Mouse (Mus musculus) forebrain, embryonic 13.5 days (tissue): ENCODE results near the gene Hoxb1. TPM values are rescaled to one million over a fixed set of nuclear protein-coding genes. Genes with fewer than 3 reads are reported as not detected.

Experiments used
- ATAC-seq: fragments of 200-750 bp; cut with Nextera tagmentation; 2 replicates; pipeline ENCODE4 v1.8.0; 2017
- H3K27ac ChIP-seq: fragments of 300-500 bp; sonication (generic); 2 replicates; pipeline ENCODE4 v1.5.1; 2015; ENCODE audit warnings: inconsistent platforms, mild to moderate bottlenecking, moderate library complexity
- H3K27me3 ChIP-seq: fragments of 300-500 bp; sonication (generic); 2 replicates; pipeline ENCODE4 v1.6.1; 2015; ENCODE audit warnings: mild to moderate bottlenecking, inconsistent platforms
- H3K36me3 ChIP-seq: fragments of 300-500 bp; sonication (generic); 2 replicates; pipeline ENCODE4 v1.6.1; 2015; ENCODE audit warnings: mild to moderate bottlenecking, inconsistent platforms; ENCODE audit not compliant: poor library complexity, severe bottlenecking
- H3K4me1 ChIP-seq: fragments of 300-500 bp; sonication (generic); 2 replicates; pipeline ENCODE4 v1.6.1; 2015; ENCODE audit warnings: inconsistent platforms
- H3K4me2 ChIP-seq: fragments of 300-500 bp; sonication (generic); 2 replicates; pipeline ENCODE4 v1.6.1; 2015; ENCODE audit warnings: inconsistent platforms, mild to moderate bottlenecking, moderate library complexity
- H3K4me3 ChIP-seq: fragments of 300-500 bp; sonication (generic); 2 replicates; pipeline ENCODE4 v1.5.1; 2015; ENCODE audit warnings: mild to moderate bottlenecking, inconsistent platforms
- H3K9ac ChIP-seq: fragments of 300-500 bp; sonication (generic); 2 replicates; pipeline ENCODE4 v1.6.1; 2015; ENCODE audit warnings: mild to moderate bottlenecking, inconsistent platforms
- H3K9me3 ChIP-seq: fragments of 300-500 bp; sonication (generic); replicated peaks from 2 replicates; pipeline ENCODE4 v1.6.1; 2016; ENCODE audit warnings: inconsistent platforms
- WGBS: fragments of 180-500 bp; shearing (Covaris S2); methylation state at CpG from one replicate; pipeline ENCODE4 v1.1.7; 2015; 5-methylcytosine and 5-hydroxymethylcytosine counted together
- polyA plus RNA-seq: library from polyadenylated mRNA; unstranded; fragments of >200 nt; fragmentation: Nextera tagmentation; extraction: Ambion mirVana; gene quantifications from 2 replicates; pipeline ENCODE4 v1.2.1, GENCODE M21; 2015

Gene Hoxb1
- polyA plus RNA-seq, 1 experiment from 2014 or later: not detected

DNA sequence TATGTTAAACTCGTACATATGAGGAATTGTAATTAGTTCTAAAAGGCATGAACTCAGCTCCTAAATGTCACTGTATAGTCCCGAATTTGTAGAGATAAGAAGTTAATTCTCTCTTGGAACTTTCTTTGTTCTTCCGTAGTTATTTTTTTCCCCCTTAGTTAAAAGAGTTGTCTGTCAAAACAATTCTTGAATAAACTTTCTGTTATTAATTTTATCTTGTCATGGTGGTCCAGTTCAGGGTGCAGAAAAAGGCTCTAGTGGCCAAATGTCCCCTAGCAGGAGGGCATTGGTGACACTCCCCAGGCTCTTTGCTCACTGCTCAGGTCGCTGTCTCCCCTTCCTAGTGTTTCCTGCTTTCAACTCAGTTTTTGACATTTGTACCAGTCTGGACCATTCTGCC lies 17.8 kb upstream of the Hoxb1 start:
- Histone ChIP-seq H3K9ac (no peak overlapping the region), H3K9me3 (no peaks in the 10 kb centered on the region), H3K36me3 (no peaks in the 10 kb centered on the region), H3K27me3 (peaks cover 98% of the 10 kb centered on the region), H3K27ac (no peak overlapping the region), H3K4me2 (no peak overlapping the region), H3K4me1 (peaks cover 7% of the 10 kb centered on the region), H3K4me3 (no peak overlapping the region)
- 4% methylated on average over 4 of the region's 4 CpGs for WGBS
- ATAC-seq: no peak

DNA sequence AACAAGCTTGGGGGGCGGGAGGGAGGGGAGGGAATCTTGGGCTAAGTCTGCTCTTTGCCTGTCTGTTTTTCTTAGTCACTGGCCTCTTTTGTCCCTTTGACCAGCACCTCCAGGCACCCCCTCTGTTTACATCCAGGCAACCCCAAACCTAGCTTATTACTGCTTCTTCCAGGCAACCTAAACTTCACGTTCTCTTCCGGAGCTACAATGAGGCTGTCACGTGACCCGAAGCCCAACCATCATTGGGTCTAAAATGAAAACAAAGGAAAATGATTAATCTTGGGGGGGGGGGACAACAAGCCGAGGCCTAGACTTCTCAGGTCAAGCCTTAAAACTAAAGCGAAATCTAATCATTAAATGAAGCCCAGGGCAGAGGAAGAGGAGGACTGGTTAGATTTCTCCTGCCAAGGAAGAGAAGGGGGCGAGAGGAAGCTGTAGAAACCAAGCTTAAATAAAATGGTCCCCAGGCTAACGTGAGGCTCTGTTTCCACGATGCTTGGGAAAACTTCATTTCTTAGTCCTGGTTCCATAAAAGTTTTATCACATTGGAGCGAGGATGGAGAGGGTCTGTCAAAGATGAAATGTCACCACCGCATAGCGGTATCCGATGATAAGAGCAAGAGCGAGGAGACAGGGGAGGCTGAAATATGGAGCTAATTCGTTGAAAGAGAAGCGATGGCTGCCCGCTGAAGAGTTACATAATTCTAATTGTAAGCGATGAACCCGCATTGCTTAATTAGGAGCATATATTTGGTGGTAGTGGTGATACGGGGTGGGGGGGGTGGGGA lies 17.2 kb upstream of the Hoxb1 start:
- no peaks in the 10 kb centered on the region for H3K9me3 ChIP-seq
- ATAC-seq: no peak
- H3K27me3 ChIP-seq: peaks cover 98% of the 10 kb centered on the region
- no peak overlapping the region for H3K4me2 ChIP-seq
- no peak overlapping the region for H3K4me3 ChIP-seq
- no peak overlapping the region for H3K9ac ChIP-seq
- H3K36me3 ChIP-seq: no peaks in the 10 kb centered on the region
- 2% methylated on average over 21 of the region's 21 CpGs for WGBS
- H3K4me1 ChIP-seq: peaks cover 12% of the 10 kb centered on the region
- no peak overlapping the region for H3K27ac ChIP-seq

DNA sequence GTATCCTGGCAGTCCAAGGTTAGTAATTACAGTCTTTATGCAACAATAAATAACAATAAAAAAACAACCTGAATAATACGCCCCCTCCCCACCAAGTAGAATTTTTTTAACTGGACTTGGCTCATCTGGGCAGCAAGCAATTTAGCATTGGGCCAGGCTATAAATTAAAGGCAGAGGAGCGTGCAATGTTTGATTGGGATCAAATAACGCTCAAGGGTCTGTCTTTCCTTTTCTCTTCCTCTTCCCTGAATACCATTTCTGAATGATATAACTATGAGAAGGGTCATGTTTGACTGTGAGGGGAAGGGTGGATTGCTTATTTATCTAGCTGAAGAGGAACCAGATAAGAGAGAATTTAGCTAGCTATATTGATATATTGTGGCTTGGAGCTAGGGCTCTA lies 16.6 kb upstream of the Hoxb1 start:
- 2% methylated on average over 3 of the region's 3 CpGs for WGBS
- ATAC-seq: no peak
- Histone ChIP-seq H3K4me3 (no peak overlapping the region), H3K27me3 (peaks cover 96% of the 10 kb centered on the region), H3K4me1 (peaks cover 12% of the 10 kb centered on the region), H3K4me2 (no peak overlapping the region), H3K36me3 (no peaks in the 10 kb centered on the region), H3K9me3 (no peaks in the 10 kb centered on the region), H3K27ac (no peak overlapping the region), H3K9ac (no peak overlapping the region)

GRCm38 (mm10) chr11:96349491-96350340 lies 15.8 kb upstream of the Hoxb1 start:
- Histone ChIP-seq H3K27me3 (peaks cover 96% of the 10 kb centered on the region), H3K4me3 (no peak overlapping the region), H3K4me2 (no peak overlapping the region), H3K4me1 (peaks cover 15% of the 10 kb centered on the region), H3K9me3 (no peaks in the 10 kb centered on the region), H3K9ac (no peak overlapping the region), H3K27ac (no peak overlapping the region), H3K36me3 (no peaks in the 10 kb centered on the region)
- no peak for ATAC-seq
- 3% methylated on average over 14 of the region's 14 CpGs for WGBS

GRCm38 (mm10) chr11:96350341-96350624 lies 15.3 kb upstream of the Hoxb1 start, which contains the start of gene Hoxb2:
Hoxb2 (plus strand) TSS chr11:96350525.
- no peak for ATAC-seq
- H3K9ac ChIP-seq: no peak within 1 kb of the TSS
- no peaks in the 10 kb centered on the region for H3K36me3 ChIP-seq
- H3K9me3 ChIP-seq: no peaks in the 10 kb centered on the region
- H3K27me3 ChIP-seq: peaks cover 96% of the 10 kb centered on the region
- H3K4me2 ChIP-seq: no peak within 1 kb of the TSS
- WGBS: 2% methylated on average over 2 of the region's 2 CpGs
- no peak within 1 kb of the TSS for H3K4me3 ChIP-seq
- H3K27ac ChIP-seq: no peak within 1 kb of the TSS
- H3K4me1 ChIP-seq: peaks cover 14% of the 10 kb centered on the region

DNA sequence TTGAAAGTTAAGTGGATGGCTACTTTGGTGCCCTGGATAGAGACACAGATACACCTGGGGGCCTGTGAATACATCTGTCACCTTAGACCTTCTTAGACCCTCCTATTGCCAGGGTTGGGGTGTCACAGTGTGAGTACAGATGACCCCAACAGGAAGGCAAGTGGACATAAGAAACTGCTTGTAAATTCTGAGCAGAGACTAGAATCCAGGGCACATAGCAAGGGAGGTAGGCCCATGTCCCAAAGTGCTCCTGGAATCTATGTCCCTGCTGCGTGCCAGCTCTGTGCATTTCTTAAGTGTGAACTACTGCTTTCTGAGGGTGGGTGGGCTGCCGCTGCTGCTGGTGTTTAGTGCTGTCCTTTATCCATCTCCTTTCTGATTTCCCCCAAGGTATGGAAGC lies 14.8 kb upstream of the Hoxb1 start:
- no peak for ATAC-seq
- WGBS: 0% methylated on average over 2 of the region's 2 CpGs
- Histone ChIP-seq H3K27me3 (peaks cover 94% of the 10 kb centered on the region), H3K4me2 (no peak overlapping the region), H3K4me1 (peaks cover 9% of the 10 kb centered on the region; the same call in 1 of the 2 replicates), H3K36me3 (no peaks in the 10 kb centered on the region), H3K9ac (no peak overlapping the region), H3K4me3 (no peak overlapping the region), H3K9me3 (no peaks in the 10 kb centered on the region), H3K27ac (no peak overlapping the region)

- Histone ChIP-seq H3K27ac (no peak overlapping the region), H3K9ac (no peak overlapping the region), H3K4me2 (no peak overlapping the region), H3K4me1 (peaks cover 8% of the 10 kb centered on the region; the same call in 1 of the 2 replicates), H3K36me3 (no peaks in the 10 kb centered on the region), H3K9me3 (no peaks in the 10 kb centered on the region), H3K27me3 (peaks cover 94% of the 10 kb centered on the region), H3K4me3 (no peak overlapping the region)
- 0% methylated on average over 11 of the region's 11 CpGs for WGBS
- ATAC-seq: no peak
Observed at GRCm38 (mm10) chr11:96351312-96351711, 14.2 kb upstream of the Hoxb1 start.

- no peak overlapping the region for H3K27ac ChIP-seq
- H3K9me3 ChIP-seq: no peaks in the 10 kb centered on the region
- no peak for ATAC-seq
- no peaks in the 10 kb centered on the region for H3K36me3 ChIP-seq
- under 1% methylated on average over 22 of the region's 22 CpGs for WGBS
- H3K27me3 ChIP-seq: peaks cover 94% of the 10 kb centered on the region
- no peak overlapping the region for H3K4me2 ChIP-seq
- H3K4me1 ChIP-seq: peaks cover 8% of the 10 kb centered on the region; the same call in 1 of the 2 replicates
- no peak overlapping the region for H3K9ac ChIP-seq
- no peak overlapping the region for H3K4me3 ChIP-seq
Observed at GRCm38 (mm10) chr11:96351831-96352230, 13.7 kb upstream of the Hoxb1 start.

GRCm38 (mm10) chr11:96352691-96353521 lies 12.6 kb upstream of the Hoxb1 start:
- Histone ChIP-seq H3K36me3 (no peaks in the 10 kb centered on the region), H3K4me2 (no peak overlapping the region), H3K9ac (no peak overlapping the region), H3K4me1 (peaks cover 8% of the 10 kb centered on the region; the same call in 1 of the 2 replicates), H3K27me3 (peaks cover 96% of the 10 kb centered on the region), H3K27ac (no peak overlapping the region), H3K4me3 (no peak overlapping the region), H3K9me3 (no peaks in the 10 kb centered on the region)
- ATAC-seq: no peak
- WGBS: under 1% methylated on average over 57 of the region's 75 CpGs

DNA sequence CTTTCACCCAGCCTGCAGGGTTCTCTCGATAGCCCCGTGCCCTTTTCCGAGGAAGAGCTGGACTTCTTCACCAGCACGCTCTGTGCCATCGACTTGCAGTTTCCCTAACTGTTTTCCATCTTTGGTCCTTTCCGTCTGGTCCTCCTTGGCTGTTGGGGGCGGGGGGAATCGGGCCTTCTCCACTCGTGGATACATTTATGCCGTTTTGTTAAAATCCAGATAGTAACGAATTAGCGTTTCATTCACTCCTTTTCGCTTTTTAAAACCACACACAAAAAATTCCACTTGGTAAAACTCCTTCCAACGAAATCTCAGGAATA lies 12.1 kb upstream of the Hoxb1 start:
- Histone ChIP-seq H3K4me2 (no peak overlapping the region), H3K27ac (no peak overlapping the region), H3K9ac (no peak overlapping the region), H3K4me1 (peaks cover 8% of the 10 kb centered on the region; the same call in 1 of the 2 replicates), H3K9me3 (no peaks in the 10 kb centered on the region), H3K4me3 (no peak overlapping the region), H3K36me3 (no peaks in the 10 kb centered on the region), H3K27me3 (peaks cover 96% of the 10 kb centered on the region)
- 1% methylated on average over 14 of the region's 14 CpGs for WGBS
- no peak for ATAC-seq

- 7% methylated on average over 8 of the region's 8 CpGs for WGBS
- Histone ChIP-seq H3K4me1 (peaks cover 8% of the 10 kb centered on the region; the same call in 1 of the 2 replicates), H3K4me3 (no peak overlapping the region), H3K27ac (no peak overlapping the region), H3K4me2 (no peak overlapping the region), H3K9ac (no peak overlapping the region), H3K27me3 (peaks cover 96% of the 10 kb centered on the region), H3K9me3 (no peaks in the 10 kb centered on the region), H3K36me3 (no peaks in the 10 kb centered on the region)
- ATAC-seq: no peak
Observed at GRCm38 (mm10) chr11:96353939-96354338, 11.6 kb upstream of the Hoxb1 start.

DNA sequence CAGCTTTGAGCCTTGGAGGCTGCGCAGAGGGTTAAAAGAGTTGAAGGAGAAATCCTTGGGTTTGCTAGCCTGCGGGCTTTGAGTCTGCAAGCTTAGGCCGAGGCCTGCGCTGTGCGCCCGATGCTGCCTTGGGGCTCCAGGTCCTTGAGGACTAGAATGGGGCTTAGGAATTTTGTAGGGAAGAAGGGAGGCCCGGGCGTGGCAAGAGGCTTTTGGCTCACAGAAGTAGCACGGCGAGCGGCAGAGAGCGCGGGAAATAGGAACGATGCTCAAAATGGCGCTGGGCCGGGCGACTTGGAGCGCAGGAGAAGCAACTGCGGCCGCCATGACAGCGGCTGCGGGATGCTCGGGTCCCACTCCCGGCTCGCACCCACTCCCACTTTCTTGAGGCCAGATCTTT lies 11.2 kb upstream of the Hoxb1 start:
- Histone ChIP-seq H3K9ac (no peak overlapping the region), H3K9me3 (no peaks in the 10 kb centered on the region), H3K4me3 (peak overlapping the region; percentile 18), H3K4me2 (peak overlapping the region; percentile 43), H3K27ac (no peak overlapping the region), H3K27me3 (peaks cover 96% of the 10 kb centered on the region), H3K36me3 (no peaks in the 10 kb centered on the region), H3K4me1 (peaks cover 8% of the 10 kb centered on the region; the same call in 1 of the 2 replicates)
- under 1% methylated on average over 25 of the region's 25 CpGs for WGBS
- ATAC-seq: no peak
